Mouse (Mus musculus) mouse embryonic stem cell (cell line): ENCODE results near the gene Myo5a.

Experiments used
- in situ Hi-C, 2 experiments: fragments of 300-500 bp; cut with MboI; formaldehyde crosslinking; loops; 1 replicate in 1 of 2; 3 replicates in 1 of 2; pipeline ENCODE4 v1.14.3; 2019 to 2020; ENCODE audit warnings: low sequenced_read_pairs in 2 of 2, low pct_unique_long_range_greater_than_20kb in 1 of 2, mixed read lengths in 1 of 2; ENCODE audit not compliant: unreplicated experiment in 1 of 2

Myo5a gene

DNA sequence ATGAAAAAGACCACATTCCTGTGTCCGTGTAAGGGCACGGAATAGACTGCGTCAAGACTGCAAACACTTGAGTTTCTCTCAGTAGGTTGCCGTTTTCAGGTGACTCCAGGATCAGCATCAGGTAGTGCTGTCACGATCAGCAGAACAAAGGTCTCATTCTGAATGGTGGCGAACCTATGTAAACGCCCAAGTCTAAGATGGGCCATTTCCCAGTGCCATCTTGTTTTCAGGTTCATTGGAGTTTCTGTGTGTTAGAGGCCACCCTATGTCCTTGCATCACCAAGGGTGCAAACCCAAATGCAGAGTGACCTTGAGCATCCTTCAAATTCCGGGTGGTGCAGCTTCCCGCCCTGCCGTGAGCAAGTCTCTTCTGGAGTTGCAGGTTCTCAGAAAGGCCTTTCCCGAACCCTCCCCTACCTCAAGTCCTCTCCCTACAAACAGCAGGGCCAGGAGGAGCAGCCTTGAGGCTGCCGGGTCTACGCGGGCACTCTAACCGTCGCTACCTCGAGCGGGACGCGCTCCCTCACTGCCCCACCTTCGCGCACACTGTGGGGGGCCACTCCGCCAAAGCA is at the start of gene Myo5a:
Gene Myo5a, plus strand, starts transcription at position 559 of the 572 bp plus-strand sequence.
- in situ Hi-C loops = no loop called here

DNA sequence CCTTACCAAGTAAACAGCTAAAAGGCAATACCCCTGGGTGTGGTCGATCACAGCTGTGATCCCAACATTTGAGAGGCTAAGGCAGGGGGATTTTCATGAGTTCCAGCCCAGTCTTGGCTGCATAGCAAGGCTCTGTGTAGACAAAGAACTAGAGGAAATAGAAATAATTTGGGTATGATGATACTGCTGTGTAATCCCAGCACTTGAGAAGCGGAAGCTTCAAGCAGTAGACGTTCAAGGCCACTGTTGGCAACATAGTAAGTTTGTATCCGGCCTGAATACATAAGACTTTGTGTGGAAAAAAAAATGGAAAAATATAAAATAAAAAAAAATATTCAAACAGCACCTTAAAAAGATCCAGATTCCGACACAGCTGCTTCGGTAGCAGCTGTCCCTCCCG is 48.3 kb upstream of the Myo5a start:
- in situ Hi-C loops = no loop called here

DNA sequence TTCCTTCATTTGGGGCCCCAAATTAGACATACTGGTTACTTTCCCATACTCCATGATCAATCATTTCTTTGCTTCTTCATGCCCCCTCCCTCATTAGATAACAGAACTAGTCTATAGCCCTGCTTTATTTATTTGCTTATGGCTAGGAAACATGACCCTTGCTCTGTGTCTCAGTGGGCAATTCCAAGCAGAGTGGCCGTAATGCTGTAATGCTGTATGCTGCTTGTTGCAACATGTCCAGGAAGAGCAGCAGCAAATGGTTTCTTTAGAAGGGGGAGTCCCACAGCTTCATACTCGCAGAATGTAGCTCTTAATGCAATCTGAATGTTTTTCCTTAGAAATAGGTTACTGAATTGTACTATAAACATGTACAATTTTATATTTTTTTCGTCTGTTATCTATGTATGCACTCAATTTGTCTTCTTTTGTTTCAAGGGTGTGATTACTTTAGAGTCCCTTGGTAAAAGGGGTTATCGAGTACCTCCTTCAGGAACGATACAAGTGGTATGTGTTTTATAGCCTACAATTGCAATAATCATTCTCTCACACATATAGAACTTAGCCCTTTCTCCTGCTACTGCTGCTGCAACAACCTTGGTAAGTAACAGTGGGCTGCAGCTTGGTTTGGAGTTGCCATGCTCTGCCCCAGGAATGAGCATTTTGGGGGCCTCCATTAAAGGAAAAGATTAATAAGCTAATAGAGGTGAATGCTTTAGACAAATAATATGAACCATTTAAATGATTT is 47.5 kb upstream of the Myo5a start:
- in situ Hi-C loops = no loop called here

DNA sequence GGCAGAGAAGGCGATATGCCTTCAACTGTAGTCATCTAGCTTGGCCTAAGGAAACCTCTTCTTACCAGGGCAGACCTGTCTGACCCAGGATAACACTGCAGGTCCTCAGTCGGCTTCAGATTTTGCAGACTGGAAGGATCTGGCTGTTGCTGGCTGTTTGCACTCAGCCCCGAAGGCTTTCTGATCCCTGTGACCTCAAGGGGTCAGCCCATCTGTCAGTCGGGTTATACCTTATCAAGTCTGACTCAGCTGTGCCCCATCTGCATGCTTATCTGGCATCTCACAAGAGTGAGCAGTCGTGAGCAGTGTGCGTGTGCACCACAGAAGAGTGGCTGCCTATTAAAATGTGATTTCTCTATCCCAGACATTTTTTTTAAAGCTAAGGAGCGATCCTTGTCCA is 46.7 kb upstream of the Myo5a start:
- in situ Hi-C loops = no loop called here

DNA sequence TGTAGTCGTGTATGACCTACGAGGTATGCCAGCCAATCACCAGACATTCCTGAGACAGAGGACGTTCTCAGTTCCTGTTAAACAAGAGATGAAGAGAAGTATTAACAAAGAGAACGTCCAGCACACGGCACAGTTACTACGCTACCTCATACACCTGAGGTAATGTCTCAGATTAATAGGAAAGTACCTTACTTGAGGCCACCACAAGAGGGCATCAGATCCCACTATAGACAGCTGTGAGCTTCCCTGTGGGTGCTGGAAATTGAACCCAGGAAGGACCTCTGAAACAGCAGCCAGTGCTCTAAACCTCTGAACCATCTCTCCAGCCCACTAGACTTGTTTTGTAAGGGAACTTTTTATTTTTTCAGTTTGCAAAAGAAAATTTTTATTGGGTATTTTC is 45.1 kb upstream of the Myo5a start:
- in situ Hi-C loops = no loop called here

DNA sequence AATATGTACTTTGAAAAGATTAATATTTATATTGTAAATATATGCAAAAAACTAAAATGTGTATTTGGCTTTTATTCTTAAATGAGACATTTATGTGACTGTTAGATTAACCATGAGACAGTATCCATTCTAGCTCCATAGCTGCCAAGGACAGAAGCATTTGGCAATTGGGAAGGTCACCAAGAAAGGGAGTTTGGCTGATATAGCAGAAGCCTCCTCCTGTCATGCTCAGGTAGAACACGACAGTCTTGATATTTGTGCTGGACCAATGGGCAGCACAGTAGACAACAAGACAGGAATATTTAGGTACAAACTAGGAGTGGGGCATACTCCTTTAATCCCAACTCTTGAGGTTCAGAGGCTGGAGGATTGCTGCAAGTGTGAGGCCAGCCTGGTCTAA is 38.4 kb upstream of the Myo5a start:
- in situ Hi-C loops = no loop called here

DNA sequence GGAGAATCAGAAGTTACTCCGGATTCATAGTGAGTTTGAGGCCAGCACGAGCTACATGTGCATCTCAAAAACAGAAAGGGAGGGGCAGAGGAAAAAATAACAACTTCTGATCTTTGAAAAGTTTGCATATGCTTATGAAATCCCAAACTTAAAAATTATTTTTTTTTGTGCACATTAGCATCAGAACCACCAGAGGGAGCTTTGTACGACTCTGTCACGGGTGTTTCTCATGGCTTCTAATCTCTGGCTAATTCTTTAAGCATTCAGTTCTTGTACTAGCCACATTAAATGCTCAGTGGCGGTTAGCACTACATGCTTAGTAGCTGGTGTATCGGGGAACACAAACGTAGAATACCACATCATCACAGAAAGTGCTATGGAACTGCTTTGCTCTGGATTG is 37.7 kb upstream of the Myo5a start:
- in situ Hi-C loops = no loop called here

DNA sequence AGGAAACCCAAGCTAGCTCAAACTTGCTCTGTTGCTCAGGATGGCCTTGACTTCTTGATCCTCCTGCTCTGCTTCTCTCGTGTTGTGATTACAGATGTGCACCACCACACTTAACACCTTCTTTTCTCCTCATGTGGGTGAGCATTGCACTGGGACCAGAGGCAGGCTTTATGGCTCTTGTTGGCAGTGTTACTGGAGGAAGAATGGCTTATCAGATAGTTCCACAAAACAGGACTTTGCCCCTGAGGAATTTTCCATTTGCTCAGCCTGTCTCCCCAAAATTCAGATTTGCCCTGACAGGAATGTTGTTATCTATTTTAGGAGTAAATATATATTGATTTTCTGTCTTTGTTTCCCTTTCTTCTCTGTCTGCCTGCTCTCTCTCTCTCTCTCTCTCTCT is 36.1 kb upstream of the Myo5a start:
- in situ Hi-C loops = no loop called here

DNA sequence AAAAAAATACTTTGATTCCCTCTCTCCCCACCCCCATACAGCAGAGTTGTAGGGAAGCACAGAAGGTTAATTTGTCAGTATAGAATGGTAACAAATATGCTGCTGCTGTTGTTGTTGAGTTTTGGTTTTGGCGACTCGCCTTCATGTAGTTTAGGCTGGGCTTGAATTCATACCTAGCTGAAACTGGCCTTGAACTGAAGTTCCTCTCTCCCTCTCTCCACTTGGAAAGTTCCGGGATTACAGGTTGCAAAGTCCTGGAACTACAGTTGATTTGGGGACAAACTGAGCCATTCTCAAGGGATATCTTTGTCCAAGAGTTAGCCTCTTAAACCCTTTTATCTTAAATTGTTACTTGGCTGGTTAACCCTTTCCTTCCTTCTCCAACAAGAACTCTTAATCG is 34.9 kb upstream of the Myo5a start:
- in situ Hi-C loops = no loop called here

DNA sequence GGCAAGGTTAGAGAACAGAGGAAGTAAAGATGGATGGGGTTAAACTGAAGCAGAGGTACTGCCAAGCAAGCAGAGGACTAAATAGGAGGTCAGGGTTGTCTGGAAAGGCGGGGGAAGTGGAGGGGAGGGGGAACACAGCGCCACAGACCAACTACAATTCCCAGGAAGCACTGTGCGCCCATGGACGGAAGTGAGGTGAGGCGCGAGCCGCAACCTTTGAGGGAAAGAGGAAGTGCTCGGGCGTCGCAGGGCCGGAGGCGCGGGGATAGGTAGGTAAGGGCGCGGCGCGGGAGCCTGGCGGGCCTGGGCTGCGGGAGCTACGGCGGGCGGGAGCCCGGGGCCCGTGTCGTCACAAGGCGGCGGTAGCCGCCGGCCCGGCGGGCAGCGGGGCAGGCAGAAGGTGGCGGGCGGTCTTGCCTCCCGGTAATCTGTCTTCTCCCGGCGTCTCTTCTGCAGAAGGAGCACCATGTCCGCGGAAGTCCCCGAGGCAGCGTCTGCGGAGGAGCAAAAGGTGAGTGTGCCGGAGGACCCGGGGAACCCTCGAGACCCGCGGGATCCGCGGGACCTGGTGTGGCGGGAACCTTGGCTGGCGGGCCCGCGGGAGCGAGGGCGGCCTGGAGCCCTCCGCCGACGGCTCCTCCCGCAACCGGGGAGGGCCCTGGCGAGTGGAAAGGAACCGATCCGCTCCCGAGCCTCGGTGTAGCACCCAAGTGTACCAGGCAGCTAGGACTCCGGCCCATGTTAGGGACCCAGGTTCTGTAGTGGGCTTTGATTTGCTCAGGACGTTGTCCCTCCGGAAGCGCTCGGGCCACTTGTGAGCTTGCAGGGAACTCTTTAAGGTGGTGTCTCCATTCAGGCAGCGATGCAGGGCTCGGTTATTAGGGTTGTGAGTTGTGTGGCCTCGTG is 33.1 kb upstream of the Myo5a start, which contains the start of gene Arpp19:
Gene Arpp19, plus strand, starts transcription at position 164 of the 906 bp plus-strand sequence.
- in situ Hi-C loops = no loop called here

DNA sequence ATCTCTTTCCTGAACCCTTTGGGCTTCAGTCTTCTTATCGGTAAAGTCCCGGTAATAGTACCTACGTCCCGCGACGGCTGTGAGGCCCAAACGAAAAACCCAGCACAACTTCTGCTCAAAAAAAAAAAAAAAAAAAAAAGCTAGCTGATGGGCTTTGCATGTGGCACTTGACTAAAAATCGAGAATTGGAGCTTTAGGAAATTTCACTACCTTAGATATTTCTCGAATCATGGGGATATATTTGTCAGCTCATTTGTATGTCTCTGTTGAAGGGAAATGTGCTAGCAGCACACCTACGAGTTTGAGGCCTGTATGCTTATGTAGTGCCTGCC is 32.5 kb upstream of the Myo5a start:
- in situ Hi-C loops = no loop called here

DNA sequence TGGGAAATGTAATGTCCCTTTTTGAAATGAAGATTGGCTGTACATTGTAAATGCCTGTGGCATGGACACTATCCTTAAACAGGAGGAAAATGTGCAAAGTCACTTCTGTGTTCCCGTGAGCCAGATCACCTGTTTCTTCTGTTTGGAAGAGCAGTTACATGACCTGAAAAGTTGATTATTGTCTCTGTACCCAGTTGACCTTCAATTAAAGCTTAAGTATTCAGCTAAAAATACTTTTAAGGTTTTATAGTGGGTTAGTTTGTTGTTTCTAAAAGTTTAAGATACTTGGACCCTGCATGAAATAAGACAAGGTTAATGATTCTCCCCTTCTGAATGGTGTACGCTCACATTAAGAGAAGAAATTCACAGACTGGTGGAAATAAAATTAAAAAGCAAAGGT is 30.2 kb upstream of the Myo5a start:
- in situ Hi-C loops = no loop called here

DNA sequence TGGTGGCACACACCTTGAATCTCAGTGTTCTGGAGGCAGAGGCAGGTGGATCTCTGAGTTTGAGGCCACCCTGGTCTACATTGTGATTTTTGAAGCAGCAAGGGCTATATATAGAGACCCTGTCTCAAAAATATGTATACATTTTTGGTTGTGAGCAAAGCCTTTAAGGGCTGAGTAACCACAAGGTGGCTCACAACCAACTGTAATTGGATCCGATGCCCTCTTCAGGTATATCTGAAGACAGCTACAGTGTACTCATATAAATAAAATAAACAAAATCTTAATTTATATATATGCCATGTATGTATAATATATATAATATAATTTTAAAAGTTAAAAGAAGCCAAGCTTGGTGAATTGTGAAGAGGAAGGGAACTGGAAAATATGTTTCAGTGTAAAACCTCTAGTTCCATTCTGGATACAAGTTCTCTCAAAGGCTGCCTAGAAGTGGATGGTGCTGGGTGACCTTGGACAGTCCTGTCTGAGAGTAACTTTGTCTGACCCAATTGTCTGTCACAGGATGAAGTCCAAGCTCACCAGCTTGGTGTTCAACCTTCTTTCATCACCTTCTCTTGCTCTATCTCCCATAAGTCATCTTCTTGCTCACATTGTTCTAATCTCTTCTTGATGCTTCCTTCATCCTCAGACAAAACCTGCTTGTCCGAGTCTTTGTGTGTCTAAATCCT is 28.8 kb upstream of the Myo5a start:
- in situ Hi-C loops = no loop called here

DNA sequence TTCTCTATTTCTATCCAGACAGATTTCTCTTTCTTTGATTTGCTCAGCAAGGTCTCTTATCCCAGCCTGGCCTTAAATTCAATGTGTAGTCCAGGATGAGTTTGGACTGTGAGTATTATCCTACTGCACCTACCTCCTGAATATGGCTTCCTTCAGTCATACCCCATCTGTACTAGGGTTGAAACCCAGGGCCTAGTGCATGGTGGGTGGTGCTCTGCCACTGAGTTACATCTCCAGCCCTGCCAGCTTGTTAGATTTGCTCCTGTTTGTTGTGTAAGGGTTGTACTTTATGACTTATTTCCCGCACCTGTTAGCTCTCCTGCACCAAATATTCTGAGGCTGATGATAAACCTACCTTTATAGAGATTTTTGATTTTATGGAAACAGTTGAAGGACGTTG is 27.6 kb upstream of the Myo5a start:
- in situ Hi-C loops = no loop called here

DNA sequence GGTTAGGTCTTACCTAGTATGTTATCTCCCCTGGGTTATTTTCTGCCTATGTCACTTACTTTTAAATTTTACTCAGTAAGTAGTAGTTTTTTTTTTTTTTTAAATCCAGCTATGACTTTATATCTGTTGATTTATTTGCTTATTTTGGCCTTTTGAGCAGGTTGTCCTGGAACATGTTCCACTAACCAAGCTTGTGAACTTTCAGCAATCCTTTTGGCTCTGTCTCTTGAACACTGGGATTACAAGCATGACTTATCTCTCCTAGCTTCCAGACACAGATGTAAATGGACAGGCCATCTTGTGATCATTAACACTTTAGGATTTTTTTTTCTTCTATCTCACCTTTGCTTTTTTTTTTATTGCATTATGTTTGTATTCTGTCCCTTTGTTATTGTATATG is 23.7 kb upstream of the Myo5a start:
- in situ Hi-C loops = no loop called here

DNA sequence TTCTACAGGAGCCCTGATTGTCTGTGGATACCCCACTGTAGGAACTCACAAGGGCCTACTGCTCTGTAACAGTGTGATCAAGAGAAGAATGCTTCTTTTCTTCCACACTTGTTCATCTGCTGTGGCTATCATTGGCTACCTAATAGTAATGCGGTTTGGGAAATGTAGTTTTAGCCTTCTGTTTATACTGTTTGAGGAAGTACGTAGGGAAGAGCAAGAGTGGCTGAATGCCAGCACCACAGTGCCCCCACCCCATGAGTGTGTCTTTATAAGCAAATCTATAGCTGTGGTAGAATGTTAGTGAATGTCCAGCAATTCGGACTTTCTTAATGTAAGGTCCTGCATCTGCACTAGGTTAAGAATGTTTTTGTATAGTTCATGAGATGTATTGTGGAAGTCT is 21.7 kb upstream of the Myo5a start:
- in situ Hi-C loops = no loop called here

DNA sequence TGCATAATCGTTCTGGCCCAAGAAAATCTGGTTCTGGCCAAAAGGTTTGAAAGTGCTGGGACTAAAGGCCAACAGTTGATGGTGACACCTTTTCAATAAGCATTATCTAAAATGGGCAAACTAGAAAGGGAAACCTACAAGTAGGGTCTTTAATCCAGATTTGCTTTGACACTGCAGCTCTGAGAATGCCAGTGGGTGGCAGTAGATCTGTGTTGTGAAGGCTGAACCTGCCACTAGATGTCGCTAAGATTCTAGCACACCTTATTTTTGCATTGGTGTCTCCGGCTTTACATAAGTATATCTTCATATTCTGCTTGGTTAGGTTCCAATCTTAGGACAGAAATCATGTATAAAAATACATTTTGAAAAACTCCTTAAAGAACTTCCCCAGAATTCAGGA is 20.8 kb upstream of the Myo5a start:
- in situ Hi-C loops = no loop called here

DNA sequence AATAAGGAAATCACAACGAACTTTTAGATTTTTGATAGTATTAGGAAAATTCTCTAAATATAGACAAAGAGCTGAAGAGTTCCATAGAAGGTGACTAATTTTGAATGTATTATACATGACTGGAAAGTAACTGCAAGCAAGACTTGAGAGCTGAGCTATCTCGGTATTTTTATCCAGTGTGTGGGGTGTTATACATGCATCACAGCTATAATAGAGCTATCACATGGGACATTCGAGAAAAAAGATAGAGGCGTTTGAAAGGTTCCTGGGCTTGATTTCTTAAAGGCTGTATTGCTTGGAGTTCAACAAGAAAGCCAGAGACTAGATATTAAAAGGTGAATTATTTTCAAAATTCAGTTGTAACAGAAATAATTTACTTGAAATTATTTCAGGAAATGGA is 19.0 kb upstream of the Myo5a start:
- in situ Hi-C loops = no loop called here

DNA sequence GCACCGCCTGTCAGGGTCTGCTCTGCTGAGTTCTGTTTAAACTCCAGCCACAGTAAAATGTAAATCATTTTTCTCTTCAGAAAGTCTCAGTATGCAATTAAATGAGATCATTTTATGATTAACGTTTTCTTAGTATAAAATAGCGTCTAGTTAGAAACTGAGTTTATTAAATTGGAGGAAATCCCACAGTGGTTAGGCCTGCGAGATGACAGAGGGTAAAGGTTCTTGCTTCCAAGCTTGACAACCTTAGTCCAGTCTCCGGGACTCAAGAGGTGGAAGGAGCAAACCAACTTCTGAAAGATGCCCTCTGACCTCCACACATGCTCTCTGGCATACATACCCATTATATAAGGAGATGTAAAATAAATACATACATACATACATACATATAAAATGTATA is 15.8 kb upstream of the Myo5a start:
- in situ Hi-C loops = no loop called here
